Mouse (Mus musculus): ENCODE measurements at regions not wholly inside any gene's neighbourhood (a gene's known extent, or its start where the extent isn't known, plus 50 kb on each side); places are given as distances from the start of the nearest gene placed in this dataset.

GRCm38 (mm10) chr4:84189315-84189714, 485.8 kb downstream of the Bnc2 start:
- no peak overlapping the region for H3K27ac ChIP-seq
- H3K4me3 ChIP-seq = no peak overlapping the region
- TF ChIP-seq CTCF (conservative IDR thresholded peaks at IDR 0.05) = no peak
- no peak for DNase-seq (ENCODE audit: low spot score in 2 of 2)

DNA sequence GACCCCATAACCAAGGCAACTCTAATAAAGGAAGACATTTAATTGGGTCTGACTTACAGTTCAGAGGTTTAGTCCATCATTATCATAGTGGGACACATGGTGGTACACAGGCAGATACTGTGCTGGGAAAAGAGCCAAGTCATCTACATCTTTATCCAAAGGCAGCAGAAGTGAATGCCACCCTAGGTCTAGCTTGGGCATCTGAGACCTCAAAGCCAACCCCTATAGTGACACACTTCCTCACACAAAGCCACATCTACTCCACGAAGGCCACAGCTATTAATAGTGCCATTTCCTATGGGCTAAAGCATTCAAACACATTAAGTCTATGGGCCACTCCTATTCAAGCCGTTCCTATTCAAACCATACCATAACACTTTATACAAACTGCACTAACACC, 483.8 kb downstream of the Bnc2 start:
- DNase-seq (ENCODE audit: low spot score in 2 of 2) = no peak
- TF ChIP-seq CTCF (conservative IDR thresholded peaks at IDR 0.05) = no peak
- H3K27ac ChIP-seq = no peak overlapping the region
- no peak overlapping the region for H3K4me3 ChIP-seq

- Histone ChIP-seq H3K27ac (no peak overlapping the region), H3K4me3 (no peak overlapping the region)
- no peak for DNase-seq (ENCODE audit: low spot score in 2 of 2)
- TF ChIP-seq CTCF (conservative IDR thresholded peaks at IDR 0.05) = no peak
Observed at GRCm38 (mm10) chr4:84192301-84192700, 482.8 kb downstream of the Bnc2 start.

GRCm38 (mm10) chr4:84196732-84197131, 478.3 kb downstream of the Bnc2 start:
- DNase-seq (ENCODE audit: low spot score in 2 of 2) = no peak
- peak; percentile 18; the same call in 1 of the 2 replicates for TF ChIP-seq CTCF (conservative IDR thresholded peaks at IDR 0.05)
- H3K27ac ChIP-seq = no peak overlapping the region
- no peak overlapping the region for H3K4me3 ChIP-seq

- TF ChIP-seq CTCF (conservative IDR thresholded peaks at IDR 0.05) = no peak
- Histone ChIP-seq H3K4me3 (no peak overlapping the region), H3K27ac (no peak overlapping the region)
- no peak for DNase-seq (ENCODE audit: low spot score in 2 of 2)
Observed at GRCm38 (mm10) chr4:84198176-84198575, 476.9 kb downstream of the Bnc2 start.

- no peak for TF ChIP-seq CTCF (conservative IDR thresholded peaks at IDR 0.05)
- Histone ChIP-seq H3K27ac (no peak overlapping the region), H3K4me3 (no peak overlapping the region)
- DNase-seq (ENCODE audit: low spot score in 2 of 2) = no peak
Observed at GRCm38 (mm10) chr4:84199181-84199656, 475.9 kb downstream of the Bnc2 start.

- Histone ChIP-seq H3K27ac (no peak overlapping the region), H3K4me3 (no peak overlapping the region)
- DNase-seq (ENCODE audit: low spot score in 2 of 2) = no peak
- no peak for TF ChIP-seq CTCF (conservative IDR thresholded peaks at IDR 0.05)
Observed at GRCm38 (mm10) chr4:84201001-84201400, 474.1 kb downstream of the Bnc2 start.

- no peak overlapping the region for H3K27ac ChIP-seq
- DNase-seq (ENCODE audit: low spot score in 2 of 2) = no peak
- no peak overlapping the region for H3K4me3 ChIP-seq
- TF ChIP-seq CTCF (conservative IDR thresholded peaks at IDR 0.05) = no peak
Observed at GRCm38 (mm10) chr4:84202231-84202630, 472.8 kb downstream of the Bnc2 start.

GRCm38 (mm10) chr4:84203680-84204079, 471.4 kb downstream of the Bnc2 start:
- no peak overlapping the region for H3K4me3 ChIP-seq
- H3K27ac ChIP-seq = no peak overlapping the region
- no peak for TF ChIP-seq CTCF (conservative IDR thresholded peaks at IDR 0.05)
- no peak for DNase-seq (ENCODE audit: low spot score in 2 of 2)

GRCm38 (mm10) chr4:84204777-84205176, 470.3 kb downstream of the Bnc2 start:
- TF ChIP-seq CTCF (conservative IDR thresholded peaks at IDR 0.05) = no peak
- H3K4me3 ChIP-seq = no peak overlapping the region
- DNase-seq (ENCODE audit: low spot score in 2 of 2) = no peak
- H3K27ac ChIP-seq = no peak overlapping the region

DNA sequence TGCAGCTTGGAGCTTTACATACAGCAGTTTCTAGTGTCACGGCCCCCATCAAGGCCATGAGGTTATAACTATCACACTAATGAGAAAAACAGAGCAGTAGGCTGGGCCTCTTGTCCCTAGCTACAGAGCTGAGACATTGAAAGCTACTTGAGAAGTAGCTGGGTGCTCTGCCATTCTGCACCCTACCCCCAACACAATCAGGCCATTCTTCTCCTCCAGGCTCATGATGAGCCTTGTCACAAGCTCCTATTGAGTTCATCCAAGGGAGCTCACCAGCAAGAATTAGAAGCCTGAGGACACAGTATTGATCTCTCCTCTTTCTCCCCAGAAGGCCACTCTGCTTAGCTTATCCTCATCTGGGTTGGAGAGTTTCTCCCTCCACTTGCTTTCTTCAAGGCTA, 466.9 kb downstream of the Bnc2 start:
- TF ChIP-seq CTCF (conservative IDR thresholded peaks at IDR 0.05) = no peak
- no peak for DNase-seq (ENCODE audit: low spot score in 2 of 2)
- H3K27ac ChIP-seq = no peak overlapping the region
- no peak overlapping the region for H3K4me3 ChIP-seq

DNA sequence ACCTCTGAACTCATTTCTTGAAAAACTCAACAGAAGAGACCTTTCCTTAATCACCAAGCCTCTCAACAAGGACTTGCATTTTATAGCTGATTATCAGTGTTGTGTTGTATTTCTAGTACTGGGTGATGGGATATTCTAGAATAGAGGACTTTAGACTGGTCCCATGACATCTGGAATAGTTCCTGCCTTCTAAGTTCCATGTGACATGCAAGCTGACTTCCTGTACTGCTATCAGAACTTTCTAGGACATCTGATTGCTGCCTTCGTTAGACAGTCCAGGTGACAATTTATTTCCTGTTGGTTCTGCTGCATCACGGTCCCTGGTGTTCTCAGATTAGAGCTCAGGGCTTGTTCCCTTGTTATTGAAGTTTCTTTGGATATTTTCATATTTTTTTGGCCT, 465.5 kb downstream of the Bnc2 start:
- TF ChIP-seq CTCF (conservative IDR thresholded peaks at IDR 0.05) = no peak
- H3K27ac ChIP-seq = no peak overlapping the region
- no peak overlapping the region for H3K4me3 ChIP-seq
- no peak for DNase-seq (ENCODE audit: low spot score in 2 of 2)

DNA sequence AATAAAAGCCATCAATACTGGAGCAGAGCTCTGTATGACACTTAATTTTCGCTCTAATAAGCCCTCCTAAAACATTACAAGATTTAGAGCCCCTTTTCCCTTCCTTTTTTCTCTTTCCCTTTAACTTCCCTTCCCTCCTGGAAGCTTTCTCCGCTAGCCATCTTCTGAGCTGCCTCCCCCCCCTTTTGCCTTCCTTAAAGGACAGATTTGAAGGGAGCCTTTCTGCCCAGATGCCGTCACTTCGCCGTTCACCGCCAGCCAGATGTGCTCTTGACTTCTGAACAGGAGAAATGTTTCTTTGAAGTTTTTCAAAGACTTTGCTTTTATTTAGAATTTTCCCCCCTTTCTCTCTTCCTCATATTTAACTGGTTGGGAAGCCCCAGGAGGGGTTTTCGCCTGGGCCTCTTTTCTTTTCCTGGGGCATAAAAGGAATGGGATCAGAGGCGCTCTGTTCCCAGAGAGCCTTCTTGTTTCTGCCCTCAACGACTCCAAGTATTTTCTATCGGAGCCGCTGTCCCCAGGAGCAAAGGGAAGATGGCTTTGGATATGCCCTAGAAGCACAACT, 463.7 kb downstream of the Bnc2 start:
- no peak for DNase-seq (ENCODE audit: low spot score in 2 of 2)
- Histone ChIP-seq H3K4me3 (no peak overlapping the region), H3K27ac (no peak overlapping the region)
- no peak for TF ChIP-seq CTCF (conservative IDR thresholded peaks at IDR 0.05)

DNA sequence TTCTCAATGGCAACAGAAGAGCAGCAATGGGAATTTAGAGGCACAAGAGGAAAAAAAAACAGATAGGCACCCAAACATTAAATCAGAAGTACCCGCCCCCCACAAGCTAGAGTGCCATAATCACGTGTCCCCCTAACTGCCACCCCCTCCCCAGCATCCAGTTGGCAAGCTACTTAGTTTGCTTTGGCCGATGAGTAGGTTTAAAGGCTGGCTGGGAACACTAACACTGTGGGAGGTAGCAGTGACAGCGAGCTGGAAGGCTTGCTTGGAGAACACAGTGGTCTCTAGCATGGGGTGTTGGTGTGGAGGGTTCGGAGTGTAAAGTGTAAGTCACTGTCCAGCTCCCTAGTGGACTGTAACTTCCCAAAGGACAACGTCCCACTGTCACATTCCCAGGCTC, 463.1 kb downstream of the Bnc2 start:
- peak; percentile 10 to 20 for DNase-seq (ENCODE audit: low spot score in 2 of 2)
- no peak overlapping the region for H3K4me3 ChIP-seq
- TF ChIP-seq CTCF (conservative IDR thresholded peaks at IDR 0.05) = no peak
- no peak overlapping the region for H3K27ac ChIP-seq

- TF ChIP-seq CTCF (conservative IDR thresholded peaks at IDR 0.05) = no peak
- DNase-seq (ENCODE audit: low spot score in 2 of 2) = no peak
- Histone ChIP-seq H3K4me3 (no peak overlapping the region), H3K27ac (no peak overlapping the region)
Observed at GRCm38 (mm10) chr4:84214523-84214922, 460.6 kb downstream of the Bnc2 start.

All from layer of hippocampus, adult 2 months (tissue).